Mouse (Mus musculus) CH12.LX (cell line): ENCODE data around the gene Cysrt1. TPM values are rescaled to one million over a fixed set of nuclear protein-coding genes. Genes with fewer than 3 reads are reported as not detected.
A peak's percentile ranks its signal among the peaks of the same experiment; 100 is the strongest.

Source experiments
- DNase-seq: peaks from one replicate; pipeline ENCODE4 v3.0.0-alpha.2; 2013; ENCODE audit errors: extremely low read depth
- H3K27ac ChIP-seq: 2 replicates; pipeline ENCODE4 v1.5.1; 2012; ENCODE audit warnings: low read depth, mild to moderate bottlenecking, control low read depth, moderate library complexity; ENCODE audit not compliant: insufficient read depth
- H3K27me3 ChIP-seq: replicated peaks from 2 replicates; pipeline ENCODE3; 2012; ENCODE audit warnings: inconsistent platforms
- H3K36me3 ChIP-seq, 2 experiments: replicated peaks in 1 of 2; 2 replicates each; pipeline versions ENCODE3 to v1.6.1; 2012; ENCODE audit warnings: inconsistent platforms in 1 of 2, low read length in 1 of 2, mild to moderate bottlenecking in 1 of 2, mixed read lengths in 1 of 2, moderate library complexity in 1 of 2; ENCODE audit not compliant: control insufficient read depth in 1 of 2, insufficient read depth in 1 of 2
- H3K4me1 ChIP-seq, 2 experiments: 2 replicates each; pipeline ENCODE4 v1.6.1; 2012; ENCODE audit warnings: inconsistent platforms in 1 of 2, moderate library complexity in 1 of 2; ENCODE audit not compliant: insufficient read depth in 2 of 2, control insufficient read depth in 1 of 2
- H3K4me2 ChIP-seq: 2 replicates; pipeline ENCODE4 v1.6.1; 2012; ENCODE audit warnings: low read depth, mild to moderate bottlenecking, control low read depth; ENCODE audit not compliant: poor library complexity, insufficient read depth, severe bottlenecking
- H3K4me3 ChIP-seq, 3 experiments: fragments of 150-350 bp in 1 of 3; sonication (generic) in 1 of 3; replicated peaks in 1 of 3; 2 replicates each; pipeline versions ENCODE3 to v1.5.1; 2011 to 2012; ENCODE audit warnings: low read depth in 2 of 3, low read length in 2 of 3, mild to moderate bottlenecking in 2 of 3, moderate library complexity in 2 of 3, control low read depth in 1 of 3, improper control_type of control experiment in 1 of 3, inconsistent platforms in 1 of 3, mixed read lengths in 1 of 3; ENCODE audit not compliant: poor library complexity in 1 of 3
- H3K79me2 ChIP-seq: replicated peaks from 2 replicates; pipeline ENCODE4 v1.6.1; 2012; ENCODE audit warnings: mild to moderate bottlenecking, moderate library complexity; ENCODE audit not compliant: control insufficient read depth, poor library complexity, insufficient read depth, severe bottlenecking; ENCODE audit errors: extremely low read depth
- H3K9ac ChIP-seq: 2 replicates; pipeline ENCODE4 v1.6.1; 2012; ENCODE audit warnings: low read depth, mild to moderate bottlenecking, control low read depth, moderate library complexity; ENCODE audit not compliant: insufficient read depth
- H3K9me3 ChIP-seq: replicated peaks from 2 replicates; pipeline ENCODE3; 2012; ENCODE audit warnings: low read length, inconsistent platforms, mixed read lengths
- BHLHE40 ChIP-seq: IDR thresholded peaks from 2 replicates; pipeline ENCODE4 v1.6.1; 2011; ENCODE audit warnings: mild to moderate bottlenecking, low read depth, low read length, improper control_type of control experiment
- CHD2 ChIP-seq: IDR thresholded peaks from 2 replicates; pipeline ENCODE4 v1.6.1; 2011; ENCODE audit warnings: low read length, improper control_type of control experiment
- CTCF ChIP-seq, 2 experiments: IDR thresholded peaks in 1 of 2; conservative IDR thresholded peaks in 1 of 2; 2 replicates each; pipeline ENCODE4 v1.5.1; 2011 to 2012; ENCODE audit warnings: low read depth in 2 of 2, low read length in 2 of 2, improper control_type of control experiment in 1 of 2, inconsistent platforms in 1 of 2, mild to moderate bottlenecking in 1 of 2, moderate library complexity in 1 of 2
- E2F4 ChIP-seq: IDR thresholded peaks from 2 replicates; pipeline ENCODE4 v1.6.1; 2011; ENCODE audit warnings: low read depth, low read length, improper control_type of control experiment; ENCODE audit not compliant: insufficient replicate concordance
- ELF1 ChIP-seq: IDR thresholded peaks from 2 replicates; pipeline ENCODE4 v1.6.1; 2014; ENCODE audit warnings: low read depth, mild to moderate bottlenecking, inconsistent platforms, low read length, improper control_type of control experiment
- ETS1 ChIP-seq: conservative IDR thresholded peaks from 2 replicates; pipeline ENCODE4 v1.6.1; 2012; ENCODE audit warnings: low read depth, mild to moderate bottlenecking, inconsistent platforms, low read length, improper control_type of control experiment, moderate library complexity
- GABPA ChIP-seq: IDR thresholded peaks from 2 replicates; pipeline ENCODE4 v1.6.1; 2012; ENCODE audit warnings: low read depth, low read length, improper control_type of control experiment, inconsistent platforms; ENCODE audit not compliant: insufficient replicate concordance
- IRF4 ChIP-seq: IDR thresholded peaks from 2 replicates; pipeline ENCODE4 v1.6.1; 2014; ENCODE audit warnings: low read depth, mild to moderate bottlenecking, inconsistent platforms, low read length, improper control_type of control experiment
- JUN ChIP-seq: IDR thresholded peaks from 2 replicates; pipeline ENCODE4 v1.6.1; 2011; ENCODE audit warnings: low read depth, mild to moderate bottlenecking, low read length, improper control_type of control experiment, moderate library complexity; ENCODE audit not compliant: insufficient read depth
- JUND ChIP-seq: conservative IDR thresholded peaks from 2 replicates; pipeline ENCODE4 v1.6.1; 2011; ENCODE audit warnings: low read depth, low read length, improper control_type of control experiment
- KAT2A ChIP-seq: IDR thresholded peaks from 2 replicates; pipeline ENCODE4 v1.6.1; 2012; ENCODE audit warnings: low read length, improper control_type of control experiment, inconsistent platforms; ENCODE audit not compliant: insufficient replicate concordance
- MAFK ChIP-seq: IDR thresholded peaks from 2 replicates; pipeline ENCODE4 v1.6.1; 2011; ENCODE audit warnings: low read length, improper control_type of control experiment; ENCODE audit not compliant: insufficient replicate concordance
- MAX ChIP-seq: IDR thresholded peaks from 2 replicates; pipeline ENCODE4 v1.6.1; 2011; ENCODE audit warnings: low read length, improper control_type of control experiment
- MAZ ChIP-seq: IDR thresholded peaks from 2 replicates; pipeline ENCODE4 v1.6.1; 2012; ENCODE audit warnings: low read depth, mild to moderate bottlenecking, inconsistent platforms, low read length, improper control_type of control experiment, moderate library complexity
- MXI1 ChIP-seq: IDR thresholded peaks from 2 replicates; pipeline ENCODE4 v1.6.1; 2011; ENCODE audit warnings: mild to moderate bottlenecking, low read depth, low read length, improper control_type of control experiment
- MYC ChIP-seq: IDR thresholded peaks from 2 replicates; pipeline ENCODE4 v1.6.1; 2011; ENCODE audit warnings: low read depth, mild to moderate bottlenecking, improper control_type of control experiment, low read length
- NELFE ChIP-seq: IDR thresholded peaks from 2 replicates; pipeline ENCODE4 v1.6.1; 2011; ENCODE audit warnings: low read depth, low read length, improper control_type of control experiment
- NRF1 ChIP-seq: IDR thresholded peaks from 2 replicates; pipeline ENCODE4 v1.6.1; 2014; ENCODE audit warnings: low read depth, mild to moderate bottlenecking, inconsistent platforms, low read length, improper control_type of control experiment, moderate library complexity
- PAX5 ChIP-seq: IDR thresholded peaks from 2 replicates; pipeline ENCODE4 v1.6.1; 2012; ENCODE audit warnings: low read length, inconsistent platforms, mixed read lengths
- POLR2AphosphoS2 ChIP-seq: IDR thresholded peaks from 2 replicates; pipeline ENCODE4 v1.6.1; 2011; ENCODE audit warnings: low read depth, low read length, improper control_type of control experiment
- RAD21 ChIP-seq: IDR thresholded peaks from 2 replicates; pipeline ENCODE4 v1.6.1; 2011; ENCODE audit warnings: low read depth, mild to moderate bottlenecking, low read length, improper control_type of control experiment, moderate library complexity
- SIN3A ChIP-seq: IDR thresholded peaks from 2 replicates; pipeline ENCODE4 v1.6.1; 2012; ENCODE audit warnings: low read length, improper control_type of control experiment, inconsistent platforms
- SMC3 ChIP-seq: IDR thresholded peaks from 2 replicates; pipeline ENCODE4 v1.6.1; 2011; ENCODE audit warnings: low read depth, low read length, improper control_type of control experiment
- TCF12 ChIP-seq: IDR thresholded peaks from 2 replicates; pipeline ENCODE4 v1.6.1; 2014; ENCODE audit warnings: low read depth, mild to moderate bottlenecking, inconsistent platforms, low read length, improper control_type of control experiment
- UBTF ChIP-seq: IDR thresholded peaks from 2 replicates; pipeline ENCODE4 v1.6.1; 2012; ENCODE audit warnings: low read depth, mild to moderate bottlenecking, inconsistent platforms, low read length, improper control_type of control experiment, moderate library complexity
- USF1 ChIP-seq: IDR thresholded peaks from 2 replicates; pipeline ENCODE4 v1.6.1; 2014; ENCODE audit warnings: low read depth, mild to moderate bottlenecking, inconsistent platforms, low read length, improper control_type of control experiment
- USF2 ChIP-seq: conservative IDR thresholded peaks from 2 replicates; pipeline ENCODE4 v1.6.1; 2011; ENCODE audit warnings: low read depth, low read length, improper control_type of control experiment
- ZKSCAN1 ChIP-seq: IDR thresholded peaks from 2 replicates; pipeline ENCODE4 v1.6.1; 2012; ENCODE audit warnings: low read depth, inconsistent platforms, low read length, improper control_type of control experiment, borderline replicate concordance
- ZMIZ1 ChIP-seq: IDR thresholded peaks from 2 replicates; pipeline ENCODE4 v1.6.1; 2012; ENCODE audit warnings: low read depth, mild to moderate bottlenecking, inconsistent platforms, low read length, improper control_type of control experiment
- ZNF384 ChIP-seq: IDR thresholded peaks from 2 replicates; pipeline ENCODE4 v1.6.1; 2012; ENCODE audit warnings: low read depth, low read length, improper control_type of control experiment, inconsistent platforms
- dilution Hi-C: fragments of 300-500 bp; cut with MboI; formaldehyde crosslinking; loops from 2 replicates; pipeline ENCODE4 v1.14.3; 2020; ENCODE audit warnings: low sequenced_read_pairs; ENCODE audit not compliant: extremely low pct_unique_long_range_greater_than_20kb, extremely low pct_ligation_motif_present
- in situ Hi-C: fragments of 300-500 bp; cut with MboI; formaldehyde crosslinking; loops from 3 replicates; pipeline ENCODE4 v1.14.3; 2019; ENCODE audit warnings: low sequenced_read_pairs, low pct_ligation_motif_present, low pct_unique_long_range_greater_than_20kb, mixed read lengths
- polyA plus RNA-seq: library from polyadenylated mRNA; unstranded; fragments of >175 nt; gene quantifications from 2 replicates; pipeline ENCODE4 v1.2.1, GENCODE M21; 2012; ENCODE audit warnings: low read depth; ENCODE audit not compliant: insufficient read length
- total RNA-seq, 2 experiments: library from RNA; depleted of rRNA; stranded (reverse); fragments of 300-350 nt in 1 of 2; fragments of >200 nt in 1 of 2; gene quantifications; 2 replicates each; pipeline ENCODE4 v1.2.3; 2012 to 2014

Gene Cysrt1
- total and polyA plus RNA-seq, 3 experiments = not detected

DNA sequence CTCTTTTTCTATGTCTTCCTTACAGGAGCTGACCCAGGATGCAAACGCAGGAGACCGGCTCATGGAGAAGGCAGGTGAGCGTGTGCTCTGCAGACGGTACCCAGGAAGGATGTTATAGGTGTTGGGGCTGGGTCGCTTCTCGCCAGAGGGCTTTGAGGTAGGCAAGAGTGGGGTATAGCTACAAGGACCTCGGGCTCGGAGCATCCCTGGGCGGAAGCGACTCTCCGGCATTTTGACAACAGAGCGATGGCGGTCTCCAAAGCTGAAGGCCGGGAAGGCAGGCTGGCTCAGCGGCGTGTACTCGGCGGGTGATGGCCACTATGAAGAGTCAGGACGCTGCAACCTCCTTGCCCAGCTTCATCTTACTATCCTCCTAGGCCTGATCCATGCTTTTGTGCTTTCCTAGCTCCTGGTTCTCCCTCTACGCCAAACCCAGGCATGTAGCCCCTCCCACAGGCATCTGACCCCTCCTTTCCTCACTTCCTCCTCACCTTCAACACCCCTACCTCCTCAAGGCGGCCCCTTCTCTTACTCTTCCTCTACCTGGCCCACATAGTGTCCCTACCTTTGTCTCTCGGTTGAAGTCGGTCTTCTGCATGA lies 28.9 kb downstream of the Cysrt1 start:
- no peaks in the 10 kb centered on the region for H3K9me3 ChIP-seq
- H3K4me2 ChIP-seq = no peak overlapping the region
- in situ Hi-C loops = no loop called here
- H3K4me1 ChIP-seq = peaks cover 11 to 27% of the 10 kb centered on the region in 2 experiments
- H3K9ac ChIP-seq = no peak overlapping the region
- peaks cover 20% of the 10 kb centered on the region for H3K79me2 ChIP-seq
- no peak for TF ChIP-seq SMC3
- no peak for TF ChIP-seq JUND
- TF ChIP-seq MAFK = no peak
- no peak for TF ChIP-seq KAT2A
- TF ChIP-seq RAD21 = no peak
- no peak for TF ChIP-seq CTCF (conservative IDR thresholded peaks at IDR 0.05 in 1 of 2, IDR thresholded peaks at IDR 0.05 in 1 of 2; ENCODE audit: low read depth in 2 of 2, low read length in 2 of 2)
- no peak for TF ChIP-seq GABPA
- TF ChIP-seq BHLHE40 = no peak
- TF ChIP-seq USF1 = no peak
- no peak for TF ChIP-seq ZMIZ1
- no peak for TF ChIP-seq CHD2
- no peak for TF ChIP-seq JUN
- TF ChIP-seq MYC = no peak
- TF ChIP-seq ELF1 = no peak
- no peak for TF ChIP-seq ZKSCAN1
- no peak for TF ChIP-seq SIN3A
- no peak for TF ChIP-seq E2F4
- TF ChIP-seq ZNF384 = no peak
- TF ChIP-seq MXI1 = no peak
- no peak for TF ChIP-seq MAX
- peaks cover 4% of the 10 kb centered on the region for H3K27me3 ChIP-seq
- peaks cover 5 to 14% of the 10 kb centered on the region in 2 experiments for H3K36me3 ChIP-seq
- no peak overlapping the region for H3K27ac ChIP-seq
- DNase-seq = no peak
- dilution Hi-C loops = no loop called here
- H3K4me3 ChIP-seq = no peak overlapping the region

DNA sequence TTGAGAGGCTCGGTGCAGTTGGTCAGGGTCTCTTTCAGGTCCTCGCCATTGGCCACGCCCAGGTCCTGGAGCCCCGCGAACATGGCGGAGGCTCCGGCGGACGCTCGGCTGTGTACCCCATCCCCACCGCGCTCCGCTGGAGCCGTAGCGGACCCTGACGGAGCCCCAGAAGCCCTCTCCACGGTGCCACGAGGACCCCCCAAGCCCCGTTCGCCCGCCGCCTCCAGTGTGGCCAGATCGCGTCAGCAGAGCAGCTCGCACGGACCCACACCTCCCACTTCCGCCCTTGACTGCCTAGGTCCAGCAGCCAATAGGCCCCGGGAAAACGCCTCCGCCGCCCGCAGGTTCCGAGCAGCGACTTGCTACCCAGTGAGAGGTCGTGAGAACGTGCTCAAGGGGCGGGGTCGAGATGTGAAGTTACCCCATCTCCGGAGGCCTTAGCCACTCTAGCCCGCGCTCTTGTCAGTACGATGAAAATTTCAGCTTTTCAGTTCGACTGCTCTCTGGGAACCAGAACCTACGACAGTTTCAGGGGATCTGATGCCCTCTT lies 31.1 kb downstream of the Cysrt1 start, which contains the start of gene Nelfb:
Nelfb (minus strand) TSS at position 369 of the 550 bp plus-strand sequence.
- H3K27ac ChIP-seq = peak within 1 kb of the TSS; percentile 56
- TF ChIP-seq E2F4 (peak; percentile 55; the same call in 1 of the 2 replicates), TCF12 (peak; percentile 91), USF2 (no peak), SIN3A (peak; percentile 91), UBTF (no peak), PAX5 (no peak), JUN (no peak), BHLHE40 (peak; percentile 83), KAT2A (peak; percentile 86; the same call in 1 of the 2 replicates), ETS1 (peak; percentile 19; the same call in 1 of the 2 replicates), JUND (no peak), ZKSCAN1 (no peak), ZNF384 (no peak), NRF1 (peak; percentile 62), POLR2AphosphoS2 (no peak; the same call in 1 of the 2 replicates), RAD21 (no peak), CTCF (conservative IDR thresholded peaks at IDR 0.05 in 1 of 2, IDR thresholded peaks at IDR 0.05 in 1 of 2; ENCODE audit: low read depth in 2 of 2, low read length in 2 of 2) (no peak), MYC (peak; percentile 76; the same call in 1 of the 2 replicates), NELFE (peak; percentile 86), MAZ (peak; percentile 61; the same call in 1 of the 2 replicates), MXI1 (peak; percentile 97), IRF4 (peak; percentile 92), SMC3 (no peak)

More for the DNA sequence above, 31.1 kb downstream of the Cysrt1 start, which contains the start of gene Nelfb:
- H3K4me1 ChIP-seq = peaks cover 11 to 29% of the 10 kb centered on the region in 2 experiments
- H3K9ac ChIP-seq = peak within 1 kb of the TSS; percentile 84
- in situ Hi-C loops = no loop called here
- H3K9me3 ChIP-seq = no peaks in the 10 kb centered on the region
- peaks cover 23 to 35% of the 10 kb centered on the region in 2 experiments for H3K36me3 ChIP-seq
- peak within 1 kb of the TSS; percentile 78 to 93 (median 89) for H3K4me3 ChIP-seq
- peaks cover 23% of the 10 kb centered on the region for H3K79me2 ChIP-seq
- peak within 1 kb of the TSS; percentile 89 for H3K4me2 ChIP-seq
- DNase-seq = peak; percentile 95
- dilution Hi-C loops = no loop called here
- H3K27me3 ChIP-seq = peaks cover 4% of the 10 kb centered on the region
